Mouse (Mus musculus) thymus, adult 2 months (tissue): ENCODE results near the gene Fndc3b.

Experiments
- CTCF ChIP-seq: fragments of 200-500 bp; IDR thresholded peaks from 2 replicates; pipeline ENCODE4 v1.5.1; 2012; ENCODE audit warnings: mild to moderate bottlenecking, control low read depth, low read length, moderate library complexity, borderline replicate concordance; ENCODE audit not compliant: control insufficient read depth, poor library complexity, insufficient read depth; ENCODE audit errors: extremely low read depth
- POLR2A ChIP-seq: fragments of 200-500 bp; IDR thresholded peaks from 2 replicates; pipeline ENCODE4 v1.6.1; 2012; ENCODE audit warnings: mild to moderate bottlenecking, low read length, control low read depth, moderate library complexity; ENCODE audit not compliant: control insufficient read depth, poor library complexity, insufficient read depth; ENCODE audit errors: extremely low read depth

DNA sequence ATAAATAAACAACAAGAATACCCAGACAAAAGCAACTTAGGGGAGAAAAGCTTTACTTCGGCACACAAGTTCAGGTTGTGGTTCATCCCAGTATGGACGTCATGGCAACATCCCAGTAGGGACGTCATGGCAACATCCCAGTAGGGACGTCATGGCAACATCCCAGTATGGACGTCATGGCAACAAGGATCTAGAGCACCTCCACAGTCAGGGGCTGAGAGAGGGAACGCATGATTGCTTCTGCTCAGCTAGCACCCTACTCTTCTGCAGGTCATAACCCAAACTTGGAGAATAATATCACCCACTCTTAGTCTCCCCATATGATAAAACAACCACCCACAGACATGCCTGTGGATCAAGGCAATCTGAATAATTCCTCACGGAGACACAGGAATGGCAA is 29.0 kb upstream of the Fndc3b start:
- TF ChIP-seq CTCF (no peak), POLR2A (no peak)
